Mouse (Mus musculus) gastrocnemius, postnatal 10 days (tissue): ENCODE data around the gene Gucy1b2. TPM values are rescaled to one million over a fixed set of nuclear protein-coding genes. Genes with fewer than 3 reads are reported as not detected.

Experiments used
- DNase-seq: peaks from one replicate; pipeline ENCODE4 v3.0.0; 2021; ENCODE audit warnings: mixed read lengths
- total RNA-seq, 2 experiments: library from RNA; stranded (reverse); gene quantifications; 2 replicates each; pipeline ENCODE4 v1.2.3; 2021

Gene Gucy1b2
- total RNA-seq, 2 experiments from 2014 or later, result not detected

DNA sequence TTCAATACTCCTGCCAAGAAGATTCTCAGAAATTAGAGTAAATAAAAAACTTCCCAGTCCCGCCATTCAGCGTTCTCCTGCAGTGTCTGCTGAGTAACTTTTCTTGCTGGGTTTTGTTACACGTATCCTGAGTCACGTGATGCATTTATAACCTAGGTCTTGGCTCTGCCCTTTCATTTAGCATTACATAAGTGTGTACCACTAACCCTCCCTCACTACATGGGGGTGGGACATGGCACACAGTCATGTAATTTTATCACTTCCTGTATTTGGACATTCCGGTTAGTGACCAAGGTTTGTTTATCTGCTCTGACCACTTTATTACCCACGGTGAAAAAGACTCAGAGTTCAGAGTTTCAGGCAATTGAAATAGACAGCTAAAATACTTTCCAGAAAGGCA lies 85.3 kb downstream of the Gucy1b2 start:
- DNase-seq, result peak; percentile 22

DNA sequence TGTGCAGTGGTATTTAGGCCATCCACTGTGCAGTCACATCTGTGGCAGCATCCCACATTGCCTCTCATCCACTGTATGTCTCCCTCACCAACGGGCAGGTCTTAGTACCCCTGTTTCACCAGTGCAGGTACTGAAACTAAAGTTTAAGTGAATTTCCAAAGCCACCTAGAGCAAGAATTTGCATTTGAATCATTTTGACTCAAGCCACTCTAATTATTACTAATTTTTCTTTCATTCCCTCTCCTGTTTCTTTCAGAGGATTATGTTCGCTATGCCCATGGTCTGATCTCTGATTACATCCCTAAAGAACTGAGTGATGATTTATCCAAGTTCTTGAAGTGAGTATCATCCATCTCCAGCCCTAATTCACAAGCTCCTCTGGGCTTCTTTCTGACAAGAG lies 92.3 kb downstream of the Gucy1b2 start:
- DNase-seq, result no peak

DNA sequence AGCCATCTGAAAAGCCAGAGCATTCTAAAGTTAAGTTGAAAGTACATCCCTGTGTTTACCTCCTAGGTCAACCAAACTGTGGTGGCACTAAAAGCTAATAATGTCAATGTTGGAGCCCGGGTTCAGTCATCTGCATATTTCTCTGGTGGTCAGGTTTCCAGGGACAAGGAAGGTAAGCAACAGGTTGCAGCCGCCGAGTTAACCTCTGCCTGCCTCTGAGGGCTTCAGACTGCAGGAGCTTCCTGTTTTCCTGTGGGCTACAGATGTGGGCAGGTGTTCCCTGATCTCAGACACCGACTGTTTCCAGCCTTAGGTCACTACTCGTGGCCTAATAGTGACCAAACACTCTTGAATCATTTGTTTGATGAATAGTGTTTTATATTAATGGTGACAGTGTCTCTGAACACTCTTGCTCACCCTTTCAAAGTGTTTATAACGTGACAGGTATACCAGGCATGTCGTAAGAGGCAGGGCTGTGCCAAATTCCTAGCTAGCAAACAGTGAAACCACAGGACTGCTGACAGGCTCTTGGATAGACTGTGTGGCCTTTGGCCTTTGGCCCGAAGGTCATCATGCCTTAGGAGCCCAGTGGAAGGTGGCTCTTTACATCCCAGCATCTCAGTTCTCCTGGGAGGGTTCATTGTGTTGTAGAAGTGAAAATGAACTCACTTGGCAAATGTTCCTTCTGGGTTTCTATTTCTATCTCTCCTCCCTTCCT lies 94.7 kb downstream of the Gucy1b2 start:
- DNase-seq, result no peak

DNA sequence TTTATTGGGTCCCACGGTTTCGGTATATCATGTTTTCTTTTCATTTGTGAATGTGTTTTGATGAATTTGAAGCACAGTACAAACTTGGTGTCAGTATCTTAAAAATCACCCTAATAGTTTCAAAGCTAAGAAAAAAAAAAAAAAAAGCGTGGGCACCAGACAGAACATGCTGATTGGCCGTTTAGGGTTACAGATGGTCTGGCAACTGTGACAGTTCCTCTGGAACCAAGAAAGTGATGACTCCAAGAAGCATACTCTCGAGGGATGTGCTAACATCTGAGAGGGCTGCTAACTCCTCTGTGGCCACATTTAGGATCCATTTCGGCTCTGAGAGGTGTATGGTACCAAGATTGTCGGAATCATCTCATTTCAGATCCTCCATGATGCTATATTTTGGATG lies 100.9 kb downstream of the Gucy1b2 start:
- DNase-seq, result no peak

GRCm38 (mm10) chr14:62353793-62354192 lies 102.3 kb downstream of the Gucy1b2 start:
- no peak for DNase-seq

DNA sequence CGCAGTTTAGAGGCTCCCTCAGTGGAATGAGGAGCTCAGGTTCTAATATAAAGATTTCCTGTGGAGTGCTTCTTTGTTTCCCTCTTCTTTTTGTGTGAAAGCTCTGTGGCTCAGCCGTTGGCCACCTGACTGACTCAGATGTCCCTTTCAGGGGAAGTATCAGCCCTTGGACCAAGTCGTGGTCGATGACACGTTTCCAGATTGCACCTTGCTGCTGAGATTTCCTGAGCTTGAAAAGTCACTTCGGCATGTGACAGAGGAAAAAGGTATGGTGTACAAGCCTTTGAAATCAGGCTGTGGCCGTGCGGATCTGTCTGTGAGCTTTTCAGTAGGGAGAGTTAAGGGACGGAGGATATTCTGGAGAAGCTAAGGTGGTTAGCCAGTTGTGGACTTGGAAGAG lies 102.7 kb downstream of the Gucy1b2 start:
- DNase-seq, result no peak

DNA sequence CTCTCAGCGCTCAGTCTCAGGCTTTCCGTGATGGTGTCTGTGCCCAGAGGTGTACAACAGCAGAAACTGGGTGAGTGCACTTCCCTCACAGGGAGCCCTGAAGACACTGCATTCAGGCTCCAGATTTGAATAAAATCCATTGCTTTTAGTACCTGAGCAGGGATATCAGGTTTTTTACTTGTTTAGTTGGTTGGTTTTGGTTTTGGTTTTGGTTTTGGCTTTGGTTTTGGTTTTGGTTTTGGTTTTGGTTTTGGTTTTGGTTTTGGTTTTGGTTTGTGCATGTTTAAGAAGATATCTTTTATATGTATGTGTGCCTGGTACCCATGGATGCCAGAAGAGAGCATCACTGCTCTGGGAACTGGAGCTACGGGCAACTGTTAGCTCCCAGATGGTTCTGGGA lies 105.2 kb downstream of the Gucy1b2 start:
- DNase-seq, result no peak

DNA sequence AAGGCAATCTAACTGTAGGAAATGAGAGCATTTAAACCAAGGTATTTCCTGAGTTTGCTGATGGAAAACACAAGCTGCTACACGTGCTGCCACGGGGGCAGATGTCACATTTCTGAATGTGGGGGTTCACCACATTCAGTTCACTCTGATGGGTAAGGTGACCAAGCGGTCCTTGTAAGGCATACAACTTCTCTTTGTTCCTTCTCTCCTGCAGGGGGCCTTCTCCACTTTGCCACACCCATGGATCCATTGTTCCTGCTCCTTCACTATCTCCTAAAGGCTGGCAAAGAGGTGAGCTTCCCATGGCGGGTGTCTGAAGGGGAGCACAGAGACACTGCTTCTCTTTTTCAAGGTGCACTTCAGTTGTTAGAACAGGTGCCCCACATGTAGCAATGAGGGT lies 105.9 kb downstream of the Gucy1b2 start:
- DNase-seq, result no peak

DNA sequence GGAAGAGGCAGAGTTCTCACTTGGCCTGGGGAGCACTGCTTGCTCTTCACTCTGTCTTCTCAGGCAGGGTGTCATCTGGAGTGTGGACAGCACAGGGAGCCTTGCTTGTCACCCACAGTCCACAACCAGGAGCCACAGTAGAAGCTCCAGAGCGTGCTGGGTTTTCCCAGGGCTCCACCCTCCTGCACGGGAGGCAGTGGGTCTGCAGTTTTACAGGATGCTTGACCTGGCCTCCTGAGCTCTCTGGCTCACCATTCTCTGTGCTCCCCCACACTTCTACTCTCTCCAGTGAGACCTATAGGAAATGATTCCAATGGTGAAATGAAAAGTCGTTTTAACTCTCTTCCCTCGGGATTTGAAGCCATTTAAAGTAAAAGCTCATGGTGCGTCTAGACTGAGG lies 106.3 kb downstream of the Gucy1b2 start:
- DNase-seq, result no peak

DNA sequence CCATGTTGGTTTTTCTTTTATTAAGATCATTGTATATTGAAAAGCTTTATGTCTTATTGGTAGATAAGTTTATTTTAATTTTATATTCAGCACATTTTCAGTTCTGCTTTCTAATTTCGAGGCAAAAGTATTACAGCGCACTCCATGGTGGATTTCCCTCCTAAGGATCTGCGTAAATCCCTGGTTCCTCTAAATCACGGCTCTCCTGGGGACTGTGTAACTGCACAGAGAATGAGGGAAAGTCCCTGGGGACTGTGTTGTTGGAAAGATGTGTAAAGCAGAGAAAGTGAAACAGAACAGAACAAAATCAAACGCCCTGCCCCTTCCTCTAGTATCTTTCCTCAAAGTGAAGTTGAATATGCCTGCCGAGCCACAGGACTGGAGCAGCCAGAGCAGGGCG lies 109.0 kb downstream of the Gucy1b2 start:
- DNase-seq, result no peak

GRCm38 (mm10) chr14:62346570-62346969 lies 109.5 kb downstream of the Gucy1b2 start:
- DNase-seq, result no peak

Other genes starting within 250 kb of the Gucy1b2 start
- 10 to 100 TPM in 1 of 2 experiments, 1 to 10 TPM in 1; 8.8 to 11.7 TPM for gene Rnaseh2b, start 163.7 kb downstream of the Gucy1b2 start, total RNA-seq
- gene Dleu7, start 163.2 kb downstream of the Gucy1b2 start, total RNA-seq, result under 1 TPM; 0.31 to 0.45 TPM
- gene Fam124a, start 99.4 kb upstream of the Gucy1b2 start, total RNA-seq, result 1 to 10 TPM; 3.2 to 3.3 TPM
- not detected for gene Gm4131, start 110.6 kb upstream of the Gucy1b2 start, total RNA-seq
- gene Serpine3, start 207.4 kb upstream of the Gucy1b2 start, total RNA-seq, result not detected